Mouse (Mus musculus) layer of hippocampus, postnatal 10 days (tissue): ENCODE results near the gene Tmem229b. TPM values are rescaled to one million over a fixed set of nuclear protein-coding genes. Genes with fewer than 3 reads are reported as not detected.
"Not testable (repeated sequence)": the region's sequence is repeated elsewhere in the genome, so short reads cannot be mapped to it uniquely, and the experiment has no call there.

Source experiments
- DNase-seq, 2 experiments: peaks; one replicate each; pipeline ENCODE4 v3.0.0; 2021; ENCODE audit warnings: low spot score in 2 of 2
- total RNA-seq, 2 experiments: library from RNA; stranded (reverse); gene quantifications; 2 replicates each; pipeline ENCODE4 v1.2.3; 2021

Gene Tmem229b
- total RNA-seq, 2 experiments from 2014 or later, result 88.7 to 96.9 TPM

DNA sequence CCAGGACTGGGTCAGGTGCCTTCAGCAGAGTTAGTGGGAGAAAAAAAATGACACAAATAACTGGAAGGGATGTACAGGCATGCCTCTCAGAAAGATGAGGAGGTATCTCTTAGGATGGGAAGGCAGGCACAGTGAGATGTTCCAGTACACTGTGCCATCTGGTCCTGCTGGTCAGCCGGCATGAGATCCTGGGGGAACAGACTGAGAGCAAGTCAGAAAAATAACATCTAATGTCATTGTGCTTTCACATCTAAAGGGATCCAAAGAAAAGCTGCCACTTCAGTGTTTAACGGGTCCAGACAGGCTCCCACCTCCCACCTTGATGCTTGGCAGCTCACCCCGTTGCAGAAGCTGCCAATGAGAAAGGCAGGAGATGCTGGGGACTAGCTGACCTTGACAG, 54.9 kb downstream of the Tmem229b start:
- no peak for DNase-seq

DNA sequence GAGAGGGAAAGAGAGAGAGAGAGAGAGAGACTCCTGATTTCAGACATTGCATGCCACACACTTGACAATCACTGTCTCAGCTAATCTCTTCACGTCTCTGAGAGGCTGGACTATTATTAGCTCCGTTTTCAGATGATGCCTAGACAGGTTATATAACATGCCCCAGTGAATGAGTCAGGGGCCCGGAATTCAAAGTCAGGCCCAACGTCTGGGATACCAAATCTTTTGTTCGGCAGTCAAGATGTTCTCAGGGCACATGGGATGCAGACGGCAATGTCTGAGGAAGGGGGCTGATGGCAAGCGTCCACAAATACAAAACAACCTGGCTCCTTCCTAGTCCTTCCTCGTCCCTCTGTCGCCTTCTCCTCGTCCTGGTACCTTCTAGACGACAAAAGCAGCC, 55.4 kb downstream of the Tmem229b start:
- no peak for DNase-seq

DNA sequence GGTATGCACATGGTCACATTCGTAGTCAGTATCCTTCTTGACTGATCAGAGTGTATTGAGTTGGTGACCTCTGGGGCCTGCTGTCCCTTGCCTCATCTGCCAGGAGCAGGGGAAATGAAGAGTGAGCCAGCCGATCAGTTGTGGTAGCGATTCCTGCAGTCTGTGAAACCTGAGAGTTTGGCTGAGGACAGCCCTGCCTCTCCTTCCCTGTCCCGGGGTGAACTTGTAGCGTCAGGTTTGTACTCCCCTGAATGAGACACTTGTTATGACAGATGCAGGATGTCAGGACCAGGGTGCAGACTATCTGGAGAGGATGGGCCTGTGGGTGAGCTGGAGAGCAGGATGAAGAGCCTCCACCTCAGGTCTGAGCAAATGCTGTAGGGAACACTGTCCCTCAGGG, 59.8 kb downstream of the Tmem229b start:
- DNase-seq, result no peak

DNA sequence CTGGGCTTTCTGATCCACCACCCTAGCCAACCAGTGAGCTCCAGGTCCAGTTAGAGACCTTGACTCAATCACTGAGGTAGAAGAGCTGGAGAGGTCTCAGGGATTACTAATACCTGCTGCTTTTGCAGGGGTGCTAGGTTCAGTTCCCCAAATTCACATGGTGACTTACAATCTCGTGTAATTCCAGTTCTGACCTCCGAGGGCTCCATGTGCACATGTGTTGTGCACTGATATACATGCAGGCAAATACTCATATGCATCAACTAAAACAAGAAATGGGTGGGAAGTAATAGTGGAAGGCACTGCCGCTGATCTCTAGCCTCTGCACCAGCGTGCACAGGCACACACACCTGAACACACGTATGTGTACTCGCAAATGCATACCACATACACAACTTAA, 60.3 kb downstream of the Tmem229b start:
- no peak for DNase-seq

DNA sequence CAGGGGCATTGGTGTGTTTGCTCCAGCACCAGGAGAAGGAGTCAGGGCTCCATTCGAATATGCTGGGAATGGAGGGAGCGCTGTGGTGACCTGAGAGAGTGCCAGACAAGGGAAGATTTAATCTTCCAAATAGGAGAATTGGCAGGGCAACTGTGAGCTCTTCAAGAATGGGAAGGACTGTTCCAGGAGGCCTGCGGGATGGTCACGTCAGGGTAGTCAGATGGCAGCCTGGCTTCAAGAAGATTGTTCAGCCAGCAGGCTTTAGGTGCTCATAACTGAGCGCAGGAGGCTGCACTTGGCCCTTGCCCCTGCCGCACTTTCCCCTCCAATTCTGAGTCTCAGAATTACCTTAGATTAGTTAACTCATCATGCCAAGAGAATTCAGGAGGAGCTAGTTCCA, 64.5 kb downstream of the Tmem229b start:
- no peak for DNase-seq

DNA sequence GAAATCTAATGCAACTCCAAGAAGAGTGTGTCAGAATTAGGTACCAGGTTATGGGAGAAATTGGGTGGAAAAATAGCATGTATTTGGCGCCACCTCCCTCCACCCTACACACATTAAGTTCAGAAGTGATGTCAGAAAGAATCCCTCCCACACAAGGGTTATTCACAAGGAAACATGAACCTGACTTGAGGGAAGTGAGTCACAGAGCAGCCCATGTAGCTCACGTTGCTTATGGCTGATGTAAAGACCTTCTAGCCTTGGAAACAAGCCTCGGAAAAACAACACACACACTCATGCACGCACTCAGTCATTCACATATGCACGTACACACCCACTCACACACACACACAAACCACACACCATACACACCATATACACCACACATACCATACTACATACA, 67.3 kb downstream of the Tmem229b start:
- DNase-seq, result no peak

DNA sequence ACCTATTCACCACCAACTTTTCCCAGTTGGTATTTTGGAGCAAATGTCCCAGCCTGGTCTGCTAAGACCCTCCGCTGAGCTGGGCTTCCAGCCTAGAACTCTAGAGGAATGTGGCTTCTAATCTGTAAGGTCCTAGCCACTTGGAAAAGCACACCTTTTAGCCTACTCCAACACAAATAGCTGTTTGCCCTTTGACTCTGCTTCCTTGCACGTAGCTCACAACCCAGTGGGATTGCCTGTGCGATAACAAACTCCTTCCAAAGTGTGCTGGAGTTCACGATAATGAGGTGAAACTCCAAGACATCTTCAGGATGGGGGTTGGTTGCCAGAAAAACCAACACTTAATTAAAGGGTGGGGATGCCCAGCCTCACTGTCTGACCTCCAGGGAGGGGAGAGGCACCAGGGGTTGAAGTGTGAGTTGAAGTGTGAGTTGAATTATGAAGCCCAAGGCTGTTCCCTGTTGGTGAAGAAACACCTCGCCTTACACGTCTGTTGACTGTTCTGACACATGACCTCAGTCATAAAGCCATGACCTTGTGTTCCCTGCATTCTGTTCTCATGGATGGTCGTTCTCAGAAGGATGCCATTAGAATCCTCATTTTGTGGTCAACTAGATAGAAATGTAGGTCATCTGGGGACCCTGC, 67.9 kb downstream of the Tmem229b start:
- no peak for DNase-seq

DNA sequence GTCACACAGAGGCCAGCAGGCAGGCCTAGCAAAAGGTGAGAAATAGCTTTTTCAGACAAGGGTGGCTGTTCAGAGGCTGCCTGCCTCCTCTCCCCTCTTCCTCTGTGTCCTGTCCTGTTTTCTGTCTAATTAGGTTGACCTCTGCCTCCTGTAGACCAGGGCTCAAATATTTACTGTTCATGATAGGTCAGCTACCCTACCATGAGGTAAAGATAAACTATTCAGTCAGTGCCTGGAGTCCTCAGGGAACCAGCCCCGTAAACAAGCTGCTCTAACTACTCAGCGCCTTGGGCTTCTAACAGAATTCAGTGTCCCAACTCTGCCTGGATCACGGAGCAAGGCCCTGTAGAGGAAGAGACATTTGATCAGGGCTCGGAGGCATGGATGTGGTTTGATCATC, 70.9 kb downstream of the Tmem229b start:
- no peak for DNase-seq

DNA sequence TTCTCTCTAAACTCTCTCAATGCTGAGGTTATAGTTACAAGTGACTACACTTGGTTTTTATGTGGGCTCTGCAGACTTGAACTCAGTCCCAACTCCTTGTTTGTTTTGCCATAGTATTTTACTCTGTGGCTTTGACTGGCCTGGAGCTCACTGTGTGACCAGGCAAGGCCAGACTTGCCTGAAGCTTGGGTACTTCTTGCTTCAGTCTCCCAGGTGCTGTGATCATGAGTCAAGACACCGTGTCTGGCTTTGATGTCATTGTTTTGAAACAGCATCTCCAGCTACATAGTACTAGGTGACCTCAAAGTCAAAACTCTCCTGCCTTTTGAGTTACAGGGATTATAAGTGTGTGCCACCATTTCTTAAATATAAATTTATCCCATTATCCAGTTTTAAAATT, 77.5 kb downstream of the Tmem229b start:
- DNase-seq, result no peak

DNA sequence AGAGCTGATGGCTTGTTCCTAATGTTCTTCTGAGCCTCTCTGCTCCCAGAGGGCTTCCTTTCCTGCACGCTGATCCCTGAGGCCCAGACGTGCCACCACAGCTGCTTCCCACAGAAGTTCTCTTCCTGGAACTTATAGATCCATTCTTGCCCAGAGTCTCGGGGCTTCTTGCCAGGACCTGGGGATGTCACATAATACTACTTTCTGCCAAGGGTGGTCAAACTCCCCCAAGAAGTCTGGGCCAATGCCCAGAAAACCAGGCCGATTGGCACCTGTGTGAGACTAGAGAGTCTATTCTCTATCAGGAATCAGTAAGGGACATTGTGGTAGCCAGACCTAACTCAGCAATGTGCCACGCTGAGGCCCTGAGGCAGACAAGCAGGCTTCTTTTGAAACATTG, 80.1 kb downstream of the Tmem229b start:
- DNase-seq, result no peak

DNA sequence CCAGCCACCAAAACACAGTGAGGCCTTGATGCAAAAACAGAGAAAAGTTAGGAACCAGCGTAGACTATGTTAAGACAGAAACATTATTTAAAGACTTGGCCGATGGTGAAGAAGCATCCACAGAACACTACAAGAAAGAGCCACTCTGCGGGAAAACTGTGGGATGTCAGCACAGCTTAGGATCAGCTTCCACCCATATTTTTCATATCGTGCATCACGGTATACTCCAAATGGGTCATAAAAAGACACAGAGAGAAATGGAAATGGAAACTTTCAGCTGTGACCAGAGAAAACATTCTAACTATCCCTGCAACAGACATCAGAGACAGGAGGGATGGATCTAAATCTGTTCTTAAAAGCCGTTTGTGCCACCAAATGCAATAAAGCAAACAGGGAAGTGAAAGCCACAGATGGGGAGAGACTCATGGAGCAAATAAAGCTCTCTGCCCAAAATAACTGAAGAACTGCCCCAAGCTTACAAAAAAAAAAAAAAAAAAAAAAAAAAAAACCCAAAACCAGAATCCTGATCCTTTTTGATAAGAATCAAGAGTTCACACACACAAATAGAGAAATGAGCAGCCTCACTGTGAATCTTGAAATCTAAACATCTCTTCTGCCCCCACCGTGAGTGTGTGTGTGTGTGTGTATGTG, 83.8 kb downstream of the Tmem229b start:
- no peak for DNase-seq

DNA sequence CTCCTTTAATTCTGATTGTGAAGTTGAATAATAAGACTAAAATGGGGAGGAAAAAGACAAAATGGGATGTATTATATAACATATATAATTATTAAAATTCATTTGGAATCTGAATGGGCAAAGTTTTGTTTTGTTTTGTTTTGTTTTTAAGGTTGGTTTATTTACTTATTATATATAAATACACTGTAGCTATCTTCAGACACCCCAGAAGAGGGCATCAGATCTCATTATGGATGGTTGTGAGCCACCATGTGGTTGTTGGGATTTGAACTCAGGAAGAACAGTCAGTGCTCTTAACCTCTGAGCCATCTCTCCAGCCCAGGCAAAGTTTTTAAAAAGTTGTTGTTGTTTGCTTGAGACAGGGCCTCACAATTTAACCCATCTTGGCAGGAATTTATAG, 84.5 kb downstream of the Tmem229b start:
- not testable (repeated sequence) for DNase-seq

DNA sequence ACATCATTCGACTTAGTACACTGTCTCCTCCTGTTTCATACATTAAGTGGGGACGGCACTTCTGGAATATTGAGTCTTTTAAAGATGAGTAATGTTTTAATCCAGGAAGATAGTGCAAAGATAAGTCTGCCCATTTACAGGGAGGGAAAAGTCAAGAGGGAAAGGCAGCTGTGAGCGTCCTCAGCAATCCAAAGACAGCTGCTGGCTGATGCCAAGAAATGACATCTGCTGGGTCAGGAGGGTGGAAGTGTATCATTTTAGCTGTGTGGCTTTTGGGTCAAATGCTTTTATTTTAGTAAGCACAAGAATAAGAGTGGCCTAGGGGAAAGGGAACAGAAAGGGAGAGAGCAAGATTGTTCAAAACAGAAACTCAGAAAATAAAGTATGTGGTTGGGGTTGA, 85.4 kb downstream of the Tmem229b start:
- no peak for DNase-seq

DNA sequence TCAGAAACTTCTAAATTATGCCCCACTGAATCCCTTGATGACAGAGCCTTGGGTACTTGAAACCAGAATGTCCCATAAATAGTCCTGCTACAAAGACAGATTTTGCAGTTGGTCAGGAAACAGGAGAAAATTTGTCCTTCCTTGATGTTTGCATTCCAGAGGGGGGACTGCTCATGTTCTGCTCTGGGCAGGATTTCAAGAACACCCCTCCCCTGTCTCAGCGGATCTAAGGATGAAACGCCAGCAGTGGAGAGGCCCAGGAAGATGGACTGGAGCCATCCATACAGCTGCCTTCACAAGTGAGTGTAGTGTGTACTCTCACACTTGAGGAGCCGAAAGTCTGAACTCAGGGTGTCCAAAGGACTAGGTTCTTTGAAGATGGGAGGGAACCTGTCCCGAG, 86.0 kb downstream of the Tmem229b start:
- DNase-seq, result no peak

DNA sequence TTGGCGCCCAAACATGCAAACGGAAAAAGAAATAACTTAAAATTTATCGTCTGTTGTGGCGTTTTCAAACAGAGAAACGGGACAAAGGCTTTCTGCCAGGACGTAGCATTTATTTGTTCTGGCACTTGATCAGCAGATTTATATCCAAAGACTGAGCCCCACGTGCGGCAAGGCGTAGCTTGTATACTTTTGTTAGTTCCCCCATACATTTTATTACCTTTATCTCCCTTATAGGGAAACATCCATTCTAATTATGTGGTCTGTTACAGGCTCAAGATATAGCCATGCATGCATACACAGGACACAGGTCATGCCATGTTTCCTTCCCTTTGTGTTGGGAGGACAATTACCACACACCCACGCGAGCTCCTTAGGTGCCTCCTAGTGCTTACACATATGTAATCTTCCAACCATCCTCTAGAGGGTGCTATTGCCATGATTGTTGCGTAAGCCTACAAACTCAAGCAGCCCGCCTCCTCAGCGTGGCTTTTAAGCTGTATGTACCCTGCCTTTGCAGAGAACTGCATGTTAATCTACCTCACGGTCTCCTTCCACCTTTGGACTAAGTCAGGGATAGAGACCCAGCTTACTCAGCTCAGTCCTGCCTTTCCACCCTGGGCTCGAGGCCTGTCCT, 88.2 kb downstream of the Tmem229b start:
- peak; percentile 52 to 64 for DNase-seq

DNA sequence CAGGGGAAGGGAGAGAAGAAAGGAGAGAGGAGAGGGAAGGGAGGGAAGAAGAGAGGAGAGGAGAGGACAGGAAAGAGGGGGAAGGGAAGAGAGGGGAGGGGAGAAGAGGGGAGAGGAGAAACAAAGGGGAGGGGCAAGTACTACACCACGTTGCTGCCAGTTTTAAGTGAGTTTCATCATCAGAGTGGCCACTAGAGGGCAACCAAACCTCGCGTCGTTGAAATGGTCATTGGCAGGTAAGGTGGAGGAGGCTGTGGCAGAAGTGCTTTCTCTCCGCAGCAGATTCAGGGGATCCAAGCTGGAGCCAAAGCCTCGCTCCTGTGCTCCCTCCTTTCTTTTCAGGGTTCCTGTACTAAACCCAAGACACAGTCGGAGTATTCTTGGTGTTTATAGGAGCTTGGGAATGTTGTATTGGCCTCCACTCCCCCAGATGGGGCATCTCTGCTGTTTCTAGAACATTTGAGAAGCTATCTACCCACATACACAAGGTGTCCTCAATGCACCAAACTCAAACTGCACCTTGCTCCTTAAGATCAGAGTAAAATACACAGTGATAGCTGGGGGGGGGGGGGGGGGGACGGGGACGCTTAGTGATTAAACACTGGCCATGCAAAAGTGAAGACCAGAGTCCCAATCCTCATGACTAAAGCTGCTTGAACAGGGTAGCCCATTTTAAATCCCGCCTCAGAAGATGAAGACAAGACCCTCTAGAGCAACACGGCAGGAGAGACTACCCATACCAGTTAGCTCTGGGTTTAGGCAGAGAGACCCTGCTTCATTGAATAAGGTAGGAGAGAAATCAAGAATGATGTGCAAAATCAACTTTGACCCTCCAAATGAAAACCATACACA, 89.0 kb downstream of the Tmem229b start:
- peak; percentile 84 to 88 for DNase-seq

DNA sequence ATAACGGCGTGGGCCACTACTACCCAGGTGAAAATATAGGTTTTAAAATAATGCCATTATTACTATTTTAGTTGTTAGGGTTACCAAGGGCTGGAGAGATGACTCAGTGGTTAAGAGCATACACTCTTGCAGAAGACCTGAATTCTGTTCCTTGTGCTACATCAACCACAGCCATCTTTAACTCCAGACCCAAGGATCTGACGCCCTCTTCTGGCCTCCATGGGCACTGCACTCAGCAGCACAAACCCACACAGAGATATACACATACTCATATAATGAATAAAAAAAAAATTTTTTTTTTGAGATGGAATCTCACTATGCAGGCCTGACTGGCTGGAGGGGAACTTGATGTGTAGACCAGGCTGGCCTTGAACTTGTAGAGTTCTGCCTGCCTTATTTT, 91.1 kb downstream of the Tmem229b start:
- DNase-seq, result no peak

DNA sequence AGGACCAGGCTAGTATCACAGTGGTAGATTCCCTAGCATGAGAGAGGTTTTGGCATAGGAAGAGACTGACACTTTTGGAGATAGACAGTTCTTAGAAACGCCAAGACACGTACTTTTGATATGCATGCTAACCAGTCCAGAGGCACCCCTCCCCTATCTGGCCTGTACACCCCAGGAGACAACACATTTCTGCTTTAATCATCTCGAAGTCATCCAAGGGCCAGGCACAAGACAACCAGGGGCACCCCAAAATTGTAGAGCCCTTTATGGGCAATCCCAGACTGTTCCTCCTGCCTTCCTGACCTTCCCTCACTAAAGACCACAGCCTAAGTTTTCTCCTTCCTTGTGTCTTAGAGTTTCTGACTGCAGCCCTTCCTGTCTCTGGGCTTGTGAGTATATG, 91.9 kb downstream of the Tmem229b start:
- DNase-seq, result no peak

DNA sequence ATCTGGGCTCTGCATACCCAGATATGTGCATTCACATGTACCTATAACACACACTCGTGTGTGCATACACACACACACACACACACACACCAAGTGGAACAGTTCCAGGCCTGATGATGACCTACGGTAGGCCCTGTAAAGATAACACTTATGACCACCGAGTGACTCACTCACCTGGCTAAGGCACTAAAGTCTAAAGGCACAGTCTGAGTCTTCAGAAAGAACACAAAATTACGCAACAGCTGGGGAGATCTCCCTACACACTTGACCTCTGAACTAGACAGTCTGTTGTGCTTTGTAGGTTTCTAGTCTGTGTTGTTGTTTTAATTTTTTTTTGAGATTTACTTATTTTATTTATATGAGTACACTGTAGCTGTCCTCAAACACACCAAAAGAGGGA, 93.0 kb downstream of the Tmem229b start:
- DNase-seq, result no peak
